Mouse (Mus musculus) hindbrain, embryonic 11.5 days (tissue): Measurements from ENCODE around the gene Olah. TPM values are rescaled to one million over a fixed set of nuclear protein-coding genes. Genes with fewer than 3 reads are reported as not detected.

ENCODE experiments used
- ATAC-seq: fragments of 200-750 bp; cut with Nextera tagmentation; 2 replicates; pipeline ENCODE4 v1.8.0; 2017; ENCODE audit warnings: mild to moderate bottlenecking, moderate TSS enrichment, moderate library complexity; ENCODE audit not compliant: low FRiP score
- DNase-seq: peaks from one replicate; pipeline ENCODE4 v3.0.0-alpha.2; 2015; ENCODE audit warnings: low spot score
- H3K27ac ChIP-seq: fragments of 300-500 bp; sonication (generic); 2 replicates; pipeline ENCODE4 v1.5.1; 2014; ENCODE audit warnings: mild to moderate bottlenecking, low read depth, low read length
- H3K27me3 ChIP-seq: fragments of 300-500 bp; sonication (generic); 2 replicates; pipeline ENCODE4 v1.6.1; 2014; ENCODE audit warnings: mild to moderate bottlenecking, low read length, moderate library complexity, mixed read lengths; ENCODE audit not compliant: control insufficient read depth, insufficient read depth
- H3K36me3 ChIP-seq: fragments of 300-500 bp; sonication (generic); 2 replicates; pipeline ENCODE4 v1.6.1; 2014; ENCODE audit warnings: mild to moderate bottlenecking, low read length, moderate library complexity, mixed read lengths; ENCODE audit not compliant: control insufficient read depth, insufficient read depth
- H3K4me1 ChIP-seq: fragments of 300-500 bp; sonication (generic); replicated peaks from 2 replicates; pipeline ENCODE4 v1.6.1; 2014; ENCODE audit warnings: low read length, mixed read lengths; ENCODE audit not compliant: control insufficient read depth, insufficient read depth
- H3K4me2 ChIP-seq: fragments of 300-500 bp; sonication (generic); replicated peaks from 2 replicates; pipeline ENCODE4 v1.6.1; 2014; ENCODE audit warnings: mild to moderate bottlenecking, low read depth, low read length
- H3K4me3 ChIP-seq: fragments of 300-500 bp; sonication (generic); 2 replicates; pipeline ENCODE4 v1.5.1; 2014; ENCODE audit warnings: low read depth, low read length
- H3K9ac ChIP-seq: fragments of 300-500 bp; sonication (generic); 2 replicates; pipeline ENCODE4 v1.6.1; 2014; ENCODE audit warnings: low read depth, low read length
- H3K9me3 ChIP-seq: fragments of 300-500 bp; sonication (generic); 2 replicates; pipeline ENCODE4 v1.6.1; 2016; ENCODE audit warnings: low read length; ENCODE audit not compliant: control insufficient read depth
- WGBS: fragments of 180-500 bp; shearing (Covaris S2); extraction: QIAGEN DNeasy Blood & Tissue Kit; methylation state at CpG from one replicate; pipeline ENCODE4 v1.1.7; 2014; 5-methylcytosine and 5-hydroxymethylcytosine counted together
- polyA plus RNA-seq: library from polyadenylated mRNA; unstranded; fragments of >200 nt; fragmentation: Nextera tagmentation; extraction: Ambion mirVana; gene quantifications from 2 replicates; pipeline ENCODE4 v1.2.1, GENCODE M21; 2014

Gene Olah
- polyA plus RNA-seq, 1 experiment from 2014 or later, result 0.11 TPM

GRCm38 (mm10) chr2:3361067-3361466, 35.9 kb downstream of the Olah start:
- WGBS, result 86% methylated on average over 3 of the region's 3 CpGs
- no peak for DNase-seq

DNA sequence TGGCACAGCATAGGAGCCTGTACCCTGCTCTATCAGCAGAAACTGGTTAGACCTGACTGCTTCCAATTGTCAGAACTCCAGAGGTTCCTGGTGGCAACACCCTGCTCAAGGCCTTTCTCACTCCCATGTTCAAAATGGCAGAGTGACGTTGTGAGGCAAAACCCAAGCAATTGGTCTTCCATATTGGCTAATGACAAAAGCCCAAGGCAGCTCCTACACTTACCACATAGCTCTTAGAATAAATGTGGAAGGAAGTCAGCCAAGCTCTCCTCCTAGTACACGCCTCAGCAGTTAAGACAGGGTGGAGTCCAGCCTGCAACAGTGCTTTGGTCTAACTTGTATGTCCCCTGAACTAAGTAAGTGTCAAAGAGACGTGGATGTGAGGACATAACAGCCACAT, 39.1 kb downstream of the Olah start:
- H3K4me3 ChIP-seq, result no peak overlapping the region
- H3K9ac ChIP-seq, result no peak overlapping the region
- no peak for DNase-seq
- no peak overlapping the region for H3K27ac ChIP-seq
- H3K27me3 ChIP-seq, result no peaks in the 10 kb centered on the region
- no peaks in the 10 kb centered on the region for H3K9me3 ChIP-seq
- no peaks in the 10 kb centered on the region for H3K36me3 ChIP-seq
- 83% methylated on average over 3 of the region's 3 CpGs for WGBS
- no peak overlapping the region for H3K4me2 ChIP-seq
- no peak for ATAC-seq
- no peaks in the 10 kb centered on the region for H3K4me1 ChIP-seq

More at GRCm38 (mm10) chr2:3361067-3361466, 35.9 kb downstream of the Olah start:
- no peak for ATAC-seq
- H3K4me1 ChIP-seq, result no peaks in the 10 kb centered on the region
- no peak overlapping the region for H3K27ac ChIP-seq
- H3K4me2 ChIP-seq, result no peak overlapping the region
- H3K4me3 ChIP-seq, result no peak overlapping the region
- no peaks in the 10 kb centered on the region for H3K36me3 ChIP-seq
- H3K9me3 ChIP-seq, result no peaks in the 10 kb centered on the region
- H3K9ac ChIP-seq, result no peak overlapping the region
- no peaks in the 10 kb centered on the region for H3K27me3 ChIP-seq

- Histone ChIP-seq H3K9ac (no peak overlapping the region), H3K4me1 (no peaks in the 10 kb centered on the region), H3K4me2 (no peak overlapping the region), H3K27me3 (no peaks in the 10 kb centered on the region), H3K4me3 (no peak overlapping the region), H3K9me3 (no peaks in the 10 kb centered on the region), H3K36me3 (no peaks in the 10 kb centered on the region), H3K27ac (no peak overlapping the region)
- ATAC-seq, result no peak
- no peak for DNase-seq
- 76% methylated on average over 3 of the region's 3 CpGs for WGBS
Observed at GRCm38 (mm10) chr2:3356311-3356710, 40.7 kb downstream of the Olah start.

- H3K4me2 ChIP-seq, result no peak overlapping the region
- no peaks in the 10 kb centered on the region for H3K36me3 ChIP-seq
- WGBS, result 91% methylated on average over 8 of the region's 8 CpGs
- no peak overlapping the region for H3K9ac ChIP-seq
- no peak for DNase-seq
- H3K27ac ChIP-seq, result no peak overlapping the region
- no peaks in the 10 kb centered on the region for H3K4me1 ChIP-seq
- H3K9me3 ChIP-seq, result no peaks in the 10 kb centered on the region
- no peaks in the 10 kb centered on the region for H3K27me3 ChIP-seq
- ATAC-seq, result no peak
- no peak overlapping the region for H3K4me3 ChIP-seq
Observed at GRCm38 (mm10) chr2:3355793-3356192, 41.2 kb downstream of the Olah start.

DNA sequence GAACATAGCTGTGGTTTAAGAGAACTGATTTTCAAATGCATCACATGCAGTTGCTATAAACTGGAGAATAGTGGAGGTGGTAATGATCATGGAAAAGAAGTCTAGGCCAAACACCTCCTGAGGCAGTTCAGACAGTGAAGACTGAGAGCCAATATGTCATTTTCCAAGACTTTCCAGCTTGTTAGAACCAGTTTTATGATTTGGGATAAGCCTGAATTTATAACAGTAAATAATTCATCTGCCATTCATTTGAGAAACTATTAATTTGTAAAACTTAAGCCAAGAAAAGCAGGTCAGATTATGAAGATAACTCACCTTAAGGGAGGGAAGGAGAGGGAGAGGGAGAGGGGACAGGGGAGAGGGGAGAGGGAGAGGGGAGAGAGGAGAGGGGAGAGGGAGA, 43.9 kb downstream of the Olah start:
- H3K4me1 ChIP-seq, result no peaks in the 10 kb centered on the region
- H3K27ac ChIP-seq, result no peak overlapping the region
- no peak for DNase-seq

GRCm38 (mm10) chr2:3348919-3349318, 48.1 kb downstream of the Olah start:
- H3K27ac ChIP-seq, result no peak overlapping the region
- ATAC-seq (no peak), DNase-seq (peak; percentile 37)
- H3K27me3 ChIP-seq, result no peaks in the 10 kb centered on the region
- no peaks in the 10 kb centered on the region for H3K9me3 ChIP-seq
- H3K4me2 ChIP-seq, result no peak overlapping the region
- no peak overlapping the region for H3K9ac ChIP-seq
- H3K4me3 ChIP-seq, result no peak overlapping the region
- no peaks in the 10 kb centered on the region for H3K4me1 ChIP-seq
- WGBS, result 25% methylated on average over 3 of the region's 3 CpGs
- no peaks in the 10 kb centered on the region for H3K36me3 ChIP-seq

More for the DNA sequence above, 43.9 kb downstream of the Olah start:
- no peaks in the 10 kb centered on the region for H3K36me3 ChIP-seq
- H3K4me2 ChIP-seq, result no peak overlapping the region
- no peak for ATAC-seq
- no peak overlapping the region for H3K4me3 ChIP-seq
- H3K9ac ChIP-seq, result no peak overlapping the region
- no peaks in the 10 kb centered on the region for H3K9me3 ChIP-seq
- H3K27me3 ChIP-seq, result no peaks in the 10 kb centered on the region

GRCm38 (mm10) chr2:3348422-3348821, 48.6 kb downstream of the Olah start:
- H3K27me3 ChIP-seq, result no peaks in the 10 kb centered on the region
- H3K9me3 ChIP-seq, result no peaks in the 10 kb centered on the region
- WGBS, result 84% methylated on average over 4 of the region's 4 CpGs
- H3K4me2 ChIP-seq, result no peak overlapping the region
- ATAC-seq, result no peak
- H3K9ac ChIP-seq, result no peak overlapping the region
- H3K4me3 ChIP-seq, result no peak overlapping the region
- no peaks in the 10 kb centered on the region for H3K4me1 ChIP-seq
- no peak for DNase-seq
- no peak overlapping the region for H3K27ac ChIP-seq
- H3K36me3 ChIP-seq, result no peaks in the 10 kb centered on the region

DNA sequence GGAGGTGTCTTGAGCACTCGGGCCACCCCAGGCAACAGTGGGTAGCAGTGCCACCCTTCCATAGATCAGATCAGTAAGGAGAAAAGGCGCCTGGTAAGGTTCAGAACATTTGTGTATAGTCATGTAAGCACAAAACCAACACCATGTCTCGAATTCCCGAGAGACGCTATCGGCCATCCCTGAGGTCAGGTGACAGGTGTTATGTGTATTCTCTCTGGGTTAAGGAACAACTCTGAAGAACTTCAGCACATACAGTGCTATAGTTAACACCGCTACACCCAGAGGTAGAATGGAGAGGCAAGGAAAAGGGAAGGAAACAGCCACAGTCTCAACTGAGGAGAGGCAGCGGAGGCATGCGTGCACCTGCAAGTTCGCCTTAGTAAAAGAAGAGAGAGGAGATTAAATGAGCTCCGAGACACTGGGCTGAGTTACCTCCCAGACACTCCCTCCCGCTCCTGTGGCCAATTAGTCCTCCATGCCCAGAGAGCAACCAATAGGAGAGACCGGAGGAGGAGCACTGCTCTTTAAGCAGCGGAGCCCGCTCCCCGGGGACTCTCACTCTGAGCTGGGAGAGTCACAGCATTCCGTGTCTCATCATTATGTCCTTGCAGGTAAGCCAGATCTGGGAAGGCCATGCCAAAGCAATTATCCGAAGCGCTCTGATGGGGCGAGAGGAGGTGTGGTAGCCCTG, 61.3 kb downstream of the Olah start, which contains the start of gene Acbd7:
Gene Acbd7, plus strand, starts transcription at position 558 of the 691 bp plus-strand sequence.
- DNase-seq (peak; percentile 54), ATAC-seq (no peak)
- Histone ChIP-seq H3K4me3 (0 out of 2 replicates have a peak within 1 kb of the TSS, but pooled peaks have one; percentile 10), H3K27me3 (0 out of 2 replicates have a peak, but pooled peaks cover 2% of the 10 kb centered on the region), H3K27ac (no peak within 1 kb of the TSS), H3K9me3 (no peaks in the 10 kb centered on the region), H3K36me3 (no peaks in the 10 kb centered on the region), H3K4me1 (no peaks in the 10 kb centered on the region), H3K4me2 (peak within 1 kb of the TSS; percentile 36), H3K9ac (no peak within 1 kb of the TSS)
- WGBS, result 7% methylated on average over 20 of the region's 20 CpGs

DNA sequence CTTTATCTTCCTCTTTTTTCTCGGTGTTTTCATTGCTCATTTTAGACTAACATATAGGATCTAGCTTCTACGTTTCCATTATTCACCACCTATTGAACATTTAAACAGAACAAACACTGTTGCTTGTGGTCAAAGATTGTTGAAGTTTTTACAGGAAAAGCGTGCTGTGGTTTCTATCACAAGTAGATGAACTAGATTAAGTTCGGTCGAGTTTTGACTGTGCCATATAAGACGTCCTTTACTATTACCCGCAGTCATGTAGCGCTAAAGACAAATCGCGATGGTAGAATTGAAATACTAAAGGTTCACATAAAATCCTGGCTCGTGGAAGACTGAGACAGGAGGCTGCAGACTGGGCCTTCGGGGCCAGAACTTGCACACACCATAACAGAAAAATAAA, 63.2 kb downstream of the Olah start:
- H3K4me2 ChIP-seq, result no peak overlapping the region
- WGBS, result 92% methylated on average over 12 of the region's 12 CpGs
- DNase-seq (no peak), ATAC-seq (no peak)
- no peak overlapping the region for H3K27ac ChIP-seq
- no peaks in the 10 kb centered on the region for H3K4me1 ChIP-seq
- H3K9ac ChIP-seq, result no peak overlapping the region
- no peaks in the 10 kb centered on the region for H3K9me3 ChIP-seq
- H3K27me3 ChIP-seq, result 0 out of 2 replicates have a peak, but pooled peaks cover 2% of the 10 kb centered on the region
- H3K4me3 ChIP-seq, result no peak overlapping the region
- no peaks in the 10 kb centered on the region for H3K36me3 ChIP-seq
